Mouse (Mus musculus): ENCODE measurements around the gene Glyat. TPM values are rescaled to one million over a fixed set of nuclear protein-coding genes. Genes with fewer than 3 reads are reported as not detected.

Glyat gene
- total and polyA plus RNA-seq, 3 experiments, result not detected

- Histone ChIP-seq H3K27me3 (ENCODE audit: control insufficient read depth in 1 of 2, insufficient read depth in 2 of 2, low read length in 2 of 2) (no peaks in the 10 kb centered on the region; a peak in 2 of 4 replicates), H3K9ac (ENCODE audit: control insufficient read depth, low read depth, low read length, poor library complexity, severe bottlenecking) (no peak overlapping the region), H3K36me3 (ENCODE audit: control insufficient read depth in 1 of 2, insufficient read depth in 2 of 2, low read length in 2 of 2) (no peaks in the 10 kb centered on the region), H3K79me2 (ENCODE audit: control insufficient read depth, insufficient read depth, low read length, poor library complexity) (no peaks in the 10 kb centered on the region), H3K27ac (ENCODE audit: control insufficient read depth, low read depth, low read length) (no peak overlapping the region), H3K4me1 (ENCODE audit: control insufficient read depth in 1 of 2, insufficient read depth in 2 of 2, low read length in 2 of 2) (no peaks in the 10 kb centered on the region), H3K9me3 (replicated peaks; ENCODE audit: insufficient read depth, low read length) (no peaks in the 10 kb centered on the region), H3K4me3 (ENCODE audit: control insufficient read depth in 1 of 2, insufficient read depth in 1 of 2, low read depth in 2 of 2, low read length in 2 of 2) (no peak overlapping the region)
- TF ChIP-seq NELFE (IDR thresholded peaks at IDR 0.05; ENCODE audit: low read depth, low read length), result no peak
- TF ChIP-seq ZNF384 (IDR thresholded peaks at IDR 0.05; ENCODE audit: low read depth, low read length), result no peak
- no peak for TF ChIP-seq ZKSCAN1 (IDR thresholded peaks at IDR 0.05; ENCODE audit: low read depth, low read length)
- TF ChIP-seq EP300 (IDR thresholded peaks at IDR 0.05; ENCODE audit: low read depth in 1 of 2, low read length in 2 of 2), result no peak
- TF ChIP-seq USF2 (IDR thresholded peaks at IDR 0.05; ENCODE audit: borderline replicate concordance in 1 of 2, insufficient read depth in 1 of 2, low read depth in 1 of 2, low read length in 2 of 2), result no peak
- no peak for TF ChIP-seq ZMIZ1 (IDR thresholded peaks at IDR 0.05; ENCODE audit: low read depth, low read length)
- TF ChIP-seq TCF12 (IDR thresholded peaks at IDR 0.05; ENCODE audit: low read depth, low read length), result no peak
- DNase-seq (ENCODE audit: low read depth, low spot score), result no peak
Observed at GRCm38 (mm10) chr19:12638049-12638448, 4.9 kb downstream of the Glyat start.

GRCm38 (mm10) chr19:12649511-12649910, 16.4 kb downstream of the Glyat start:
- TF ChIP-seq ELF1 (IDR thresholded peaks at IDR 0.05; ENCODE audit: low read depth, low read length) (no peak), GATA1 (IDR thresholded peaks at IDR 0.05; ENCODE audit: low read depth, low read length) (no peak), USF2 (IDR thresholded peaks at IDR 0.05; ENCODE audit: borderline replicate concordance in 1 of 2, insufficient read depth in 1 of 2, low read depth in 1 of 2, low read length in 2 of 2) (no peak), ZKSCAN1 (IDR thresholded peaks at IDR 0.05; ENCODE audit: low read depth, low read length) (no peak), HCFC1 (IDR thresholded peaks at IDR 0.05; ENCODE audit: low read depth, low read length) (no peak), POLR2AphosphoS2 (IDR thresholded peaks at IDR 0.05; ENCODE audit: low read length) (no peak), RAD21 (IDR thresholded peaks at IDR 0.05; ENCODE audit: low read depth, low read length) (no peak), UBTF (IDR thresholded peaks at IDR 0.05; ENCODE audit: borderline replicate concordance, insufficient read depth, low read depth, low read length) (no peak)
- Histone ChIP-seq H3K27me3 (ENCODE audit: control insufficient read depth in 1 of 2, insufficient read depth in 2 of 2, low read length in 2 of 2) (peaks cover 0 to 1% of the 10 kb centered on the region in 2 experiments; a peak in 2 of 4 replicates), H3K4me1 (ENCODE audit: control insufficient read depth in 1 of 2, insufficient read depth in 2 of 2, low read length in 2 of 2) (no peaks in the 10 kb centered on the region), H3K9ac (ENCODE audit: control insufficient read depth, low read depth, low read length, poor library complexity, severe bottlenecking) (no peak overlapping the region), H3K9me3 (replicated peaks; ENCODE audit: insufficient read depth, low read length) (no peaks in the 10 kb centered on the region), H3K4me3 (ENCODE audit: control insufficient read depth in 1 of 2, insufficient read depth in 1 of 2, low read depth in 2 of 2, low read length in 2 of 2) (no peak overlapping the region), H3K79me2 (ENCODE audit: control insufficient read depth, insufficient read depth, low read length, poor library complexity) (no peaks in the 10 kb centered on the region), H3K36me3 (ENCODE audit: control insufficient read depth in 1 of 2, insufficient read depth in 2 of 2, low read length in 2 of 2) (no peaks in the 10 kb centered on the region), H3K27ac (ENCODE audit: control insufficient read depth, low read depth, low read length) (no peak overlapping the region)
- DNase-seq (ENCODE audit: low read depth, low spot score), result no peak

GRCm38 (mm10) chr19:12666156-12666555, 33.0 kb downstream of the Glyat start:
- no peak overlapping the region for H3K4me3 ChIP-seq (ENCODE audit: control insufficient read depth in 1 of 2, insufficient read depth in 1 of 2, low read depth in 2 of 2, low read length in 2 of 2)
- peaks cover 0 to 2% of the 10 kb centered on the region in 2 experiments; a peak in 2 of 4 replicates for H3K27me3 ChIP-seq (ENCODE audit: control insufficient read depth in 1 of 2, insufficient read depth in 2 of 2, low read length in 2 of 2)
- no peak overlapping the region for H3K9ac ChIP-seq (ENCODE audit: control insufficient read depth, low read depth, low read length, poor library complexity, severe bottlenecking)
- no peaks in the 10 kb centered on the region for H3K9me3 ChIP-seq (replicated peaks; ENCODE audit: insufficient read depth, low read length)
- H3K27ac ChIP-seq (ENCODE audit: control insufficient read depth, low read depth, low read length), result no peak overlapping the region
- no peaks in the 10 kb centered on the region for H3K79me2 ChIP-seq (ENCODE audit: control insufficient read depth, insufficient read depth, low read length, poor library complexity)
- DNase-seq (ENCODE audit: low read depth, low spot score), result no peak
- no peaks in the 10 kb centered on the region for H3K36me3 ChIP-seq (ENCODE audit: control insufficient read depth in 1 of 2, insufficient read depth in 2 of 2, low read length in 2 of 2)
- H3K4me1 ChIP-seq (ENCODE audit: control insufficient read depth in 1 of 2, insufficient read depth in 2 of 2, low read length in 2 of 2), result no peaks in the 10 kb centered on the region
- TF ChIP-seq MYB (IDR thresholded peaks at IDR 0.05; ENCODE audit: low read depth, low read length) (no peak), MAZ (IDR thresholded peaks at IDR 0.05; ENCODE audit: low read depth, low read length) (no peak), USF1 (IDR thresholded peaks at IDR 0.05; ENCODE audit: low read depth, low read length) (no peak), MEF2A (IDR thresholded peaks at IDR 0.05; ENCODE audit: extremely low read depth, insufficient replicate concordance, low read depth, low read length, poor library complexity, severe bottlenecking) (no peak), CHD1 (IDR thresholded peaks at IDR 0.05; ENCODE audit: low read depth, low read length) (no peak), MXI1 (IDR thresholded peaks at IDR 0.05; ENCODE audit: low read depth, low read length) (no peak), ELF1 (IDR thresholded peaks at IDR 0.05; ENCODE audit: low read depth, low read length) (no peak), ZMIZ1 (IDR thresholded peaks at IDR 0.05; ENCODE audit: low read depth, low read length) (no peak), POLR2AphosphoS2 (IDR thresholded peaks at IDR 0.05; ENCODE audit: low read length) (no peak), EP300 (IDR thresholded peaks at IDR 0.05; ENCODE audit: low read depth in 1 of 2, low read length in 2 of 2) (no peak), RCOR1 (IDR thresholded peaks at IDR 0.05; ENCODE audit: low read depth, low read length) (no peak), TAL1 (IDR thresholded peaks at IDR 0.05; ENCODE audit: low read length) (no peak), SIN3A (IDR thresholded peaks at IDR 0.05; ENCODE audit: low read length) (no peak), MYC (IDR thresholded peaks at IDR 0.05; ENCODE audit: low read depth, low read length) (no peak), JUND (IDR thresholded peaks at IDR 0.05; ENCODE audit: low read depth, low read length) (no peak), GATA1 (IDR thresholded peaks at IDR 0.05; ENCODE audit: low read depth, low read length) (no peak), ZNF384 (IDR thresholded peaks at IDR 0.05; ENCODE audit: low read depth, low read length) (no peak)

Measured in MEL (cell line).